Mouse (Mus musculus) kidney, postnatal 25 days (tissue): ENCODE results near the gene Gm16181.

Source experiments
- DNase-seq, 2 experiments: peaks; one replicate each; pipeline ENCODE4 v3.0.0; 2021; ENCODE audit warnings: mixed read lengths in 2 of 2

Gene Gm16181

GRCm38 (mm10) chr17:35250348-35251120 lies 29.9 kb downstream of the Gm16181 start:
- DNase-seq: no peak

- no peak for DNase-seq
Observed at GRCm38 (mm10) chr17:35251162-35251719, 30.6 kb downstream of the Gm16181 start.

- no peak for DNase-seq
Observed at GRCm38 (mm10) chr17:35251981-35252380, 31.3 kb downstream of the Gm16181 start.

- DNase-seq: peak in 1 of 2 experiments; percentile 47
Observed at GRCm38 (mm10) chr17:35252619-35253292, 32.1 kb downstream of the Gm16181 start.

- peak in 1 of 2 experiments; percentile 39 for DNase-seq
Observed at GRCm38 (mm10) chr17:35253293-35254093, 32.9 kb downstream of the Gm16181 start.

- DNase-seq: peak; percentile 81 to 83
Observed at GRCm38 (mm10) chr17:35254241-35255098, 33.8 kb downstream of the Gm16181 start.

GRCm38 (mm10) chr17:35255301-35255700 lies 34.7 kb downstream of the Gm16181 start:
- peak in 1 of 2 experiments; percentile 30 for DNase-seq

- DNase-seq: peak in 1 of 2 experiments; percentile 22
Observed at GRCm38 (mm10) chr17:35255704-35256103, 35.1 kb downstream of the Gm16181 start.

- DNase-seq: no peak
Observed at GRCm38 (mm10) chr17:35257378-35257777, 36.7 kb downstream of the Gm16181 start.

- peak; percentile 95 to 98 for DNase-seq
Observed at GRCm38 (mm10) chr17:35257824-35258491, 37.3 kb downstream of the Gm16181 start.

GRCm38 (mm10) chr17:35258492-35259478 lies 38.2 kb downstream of the Gm16181 start:
- DNase-seq: peak; percentile 54 to 75

GRCm38 (mm10) chr17:35259621-35260020 lies 39.0 kb downstream of the Gm16181 start:
- DNase-seq: no peak

GRCm38 (mm10) chr17:35261651-35262050 lies 41.0 kb downstream of the Gm16181 start:
- no peak for DNase-seq

GRCm38 (mm10) chr17:35262664-35263522 lies 42.3 kb downstream of the Gm16181 start, which contains the start of gene H2-D1:
Gene H2-D1 (plus strand): TSS chr17:35262730.
- DNase-seq: peak; percentile 98 to 99

- peak; percentile 52 to 71 for DNase-seq
Observed at GRCm38 (mm10) chr17:35263523-35263883, 42.9 kb downstream of the Gm16181 start.

GRCm38 (mm10) chr17:35267399-35268086 lies 46.9 kb downstream of the Gm16181 start:
- peak in 1 of 2 experiments; percentile 27 for DNase-seq

- peak; percentile 51 to 63 for DNase-seq
Observed at GRCm38 (mm10) chr17:35269653-35270347, 49.2 kb downstream of the Gm16181 start.

GRCm38 (mm10) chr17:35272249-35272648 lies 51.6 kb downstream of the Gm16181 start:
- DNase-seq: peak in 1 of 2 experiments; percentile 23
